Mouse (Mus musculus): ENCODE results near the gene Ambra1. TPM values are rescaled to one million over a fixed set of nuclear protein-coding genes. Genes with fewer than 3 reads are reported as not detected.
A peak's percentile ranks its signal among the peaks of the same experiment; 100 is the strongest.

Ambra1 gene
- total RNA-seq, 1 experiment: 27.0 TPM

DNA sequence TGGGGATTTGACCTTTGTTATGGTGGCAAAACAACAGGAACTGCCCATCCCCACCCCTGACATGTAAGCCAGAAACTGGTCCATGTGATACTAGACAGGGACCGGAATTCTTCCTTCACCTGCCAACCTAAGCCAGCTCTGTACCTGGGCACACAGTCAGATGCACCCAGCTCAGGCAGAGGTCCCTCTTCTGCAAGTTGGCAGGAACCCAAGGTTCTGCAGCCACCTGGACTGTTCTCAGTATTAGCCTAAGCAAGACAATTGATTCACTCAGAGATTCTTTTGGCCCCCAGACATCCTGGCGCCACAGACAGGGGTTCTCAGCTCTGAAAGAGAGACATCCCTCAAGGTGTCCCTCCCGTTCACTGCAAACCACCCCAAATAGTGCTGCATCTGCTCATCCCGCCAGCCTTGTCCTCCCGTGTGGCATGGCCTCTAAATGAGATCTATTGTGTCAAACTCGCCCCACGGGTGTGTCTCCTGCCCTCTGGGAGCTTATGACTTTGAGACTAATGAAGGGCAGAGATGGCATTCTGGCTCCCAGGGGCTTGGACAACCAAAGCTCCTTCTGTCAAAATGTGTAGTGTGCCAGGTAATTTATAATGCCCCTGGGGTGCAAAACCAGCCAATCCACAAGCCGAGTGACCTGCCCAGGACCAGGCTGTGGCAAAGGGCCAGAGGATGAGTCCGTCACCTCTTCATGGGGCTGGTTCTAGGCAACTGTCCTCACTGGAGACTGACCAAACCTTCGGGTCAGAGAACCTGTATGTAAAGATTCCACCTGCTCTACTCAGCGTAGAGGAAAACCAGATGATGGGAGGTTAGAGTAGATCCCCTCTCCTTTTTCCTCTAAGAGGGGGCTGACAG, 229.8 kb downstream of the Ambra1 start:
- in situ Hi-C loops (cut with MboI; ENCODE audit: low sequenced_read_pairs in 2 of 2, unreplicated experiment in 2 of 2): loop anchor here in 1 of 2 experiments (10.0 kb wide), 1 partner anchor 475 kb away; the partner anchor contains the start of gene Cry2
- Histone ChIP-seq H3K9ac (ENCODE audit: insufficient read depth, low read depth, low read length, poor library complexity, severe bottlenecking) (no peak overlapping the region), H3K4me1 (ENCODE audit: control insufficient read depth in 2 of 2, insufficient read depth in 2 of 2, low read length in 2 of 2, poor library complexity in 1 of 2) (peaks cover 8 to 42% of the 10 kb centered on the region in 2 experiments; a peak in 3 of 4 replicates), H3K27ac (ENCODE audit: insufficient read depth, low read depth, low read length, poor library complexity, severe bottlenecking) (no peak overlapping the region), H3K9me3 (ENCODE audit: control insufficient read depth, insufficient read depth, low read depth, low read length) (no peaks in the 10 kb centered on the region), H3K4me3 (ENCODE audit: insufficient read depth in 1 of 2, low read depth in 1 of 2, low read length in 2 of 2, poor library complexity in 1 of 2, severe bottlenecking in 1 of 2) (no peak overlapping the region), H3K36me3 (ENCODE audit: control insufficient read depth, insufficient read depth, low read length, poor library complexity, severe bottlenecking) (peaks cover 5% of the 10 kb centered on the region; the same call in 1 of the 2 replicates)
- no peak for DNase-seq (ENCODE audit: low read depth, low spot score)
- TF ChIP-seq ZC3H11A (IDR thresholded peaks at IDR 0.05; ENCODE audit: borderline replicate concordance, low read depth, low read length) (no peak), ZNF384 (IDR thresholded peaks at IDR 0.05; ENCODE audit: low read depth, low read length) (no peak), MAFK (IDR thresholded peaks at IDR 0.05; ENCODE audit: insufficient read depth, low read depth, low read length) (no peak), CHD2 (IDR thresholded peaks at IDR 0.05; ENCODE audit: low read depth, low read length) (no peak), HCFC1 (IDR thresholded peaks at IDR 0.05; ENCODE audit: borderline replicate concordance, insufficient read depth, low read length) (no peak)

DNA sequence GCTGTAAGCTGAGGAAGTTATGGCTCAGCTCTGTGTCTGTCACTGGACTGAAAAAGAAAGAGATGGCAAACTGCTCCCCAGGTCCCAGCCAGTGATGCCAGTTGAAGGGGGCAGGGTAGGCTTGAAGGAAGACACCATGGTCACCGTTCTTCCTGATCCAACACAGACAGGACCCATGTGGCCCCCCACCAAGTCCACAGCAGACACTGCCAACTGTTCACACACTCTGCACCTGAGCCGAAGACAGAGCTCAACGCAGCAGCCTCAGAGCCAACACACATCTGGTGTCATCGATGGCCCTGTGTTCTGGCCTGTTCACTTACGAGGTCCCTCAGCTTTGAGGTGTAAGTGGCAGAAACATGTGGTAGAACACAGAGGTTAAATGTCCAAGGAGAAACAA, 230.5 kb downstream of the Ambra1 start:
- peaks cover 6 to 45% of the 10 kb centered on the region in 2 experiments; a peak in 3 of 4 replicates for H3K4me1 ChIP-seq (ENCODE audit: control insufficient read depth in 2 of 2, insufficient read depth in 2 of 2, low read length in 2 of 2, poor library complexity in 1 of 2)
- in situ Hi-C loops (cut with MboI; ENCODE audit: low sequenced_read_pairs in 2 of 2, unreplicated experiment in 2 of 2): loop anchor here in 1 of 2 experiments (10.0 kb wide), 1 partner anchor 474 kb away; the partner anchor contains the start of gene Cry2
- DNase-seq (ENCODE audit: low read depth, low spot score): no peak
- TF ChIP-seq MAFK (IDR thresholded peaks at IDR 0.05; ENCODE audit: insufficient read depth, low read depth, low read length): no peak
- TF ChIP-seq ZNF384 (IDR thresholded peaks at IDR 0.05; ENCODE audit: low read depth, low read length): no peak
- TF ChIP-seq CHD2 (IDR thresholded peaks at IDR 0.05; ENCODE audit: low read depth, low read length): no peak
- no peak for TF ChIP-seq HCFC1 (IDR thresholded peaks at IDR 0.05; ENCODE audit: borderline replicate concordance, insufficient read depth, low read length)
- no peak for TF ChIP-seq ZC3H11A (IDR thresholded peaks at IDR 0.05; ENCODE audit: borderline replicate concordance, low read depth, low read length)
- H3K9ac ChIP-seq (ENCODE audit: insufficient read depth, low read depth, low read length, poor library complexity, severe bottlenecking): no peak overlapping the region
- no peak overlapping the region for H3K4me3 ChIP-seq (ENCODE audit: insufficient read depth in 1 of 2, low read depth in 1 of 2, low read length in 2 of 2, poor library complexity in 1 of 2, severe bottlenecking in 1 of 2)
- no peaks in the 10 kb centered on the region for H3K9me3 ChIP-seq (ENCODE audit: control insufficient read depth, insufficient read depth, low read depth, low read length)
- H3K27ac ChIP-seq (ENCODE audit: insufficient read depth, low read depth, low read length, poor library complexity, severe bottlenecking): no peak overlapping the region
- peaks cover 5% of the 10 kb centered on the region; the same call in 1 of the 2 replicates for H3K36me3 ChIP-seq (ENCODE audit: control insufficient read depth, insufficient read depth, low read length, poor library complexity, severe bottlenecking)

DNA sequence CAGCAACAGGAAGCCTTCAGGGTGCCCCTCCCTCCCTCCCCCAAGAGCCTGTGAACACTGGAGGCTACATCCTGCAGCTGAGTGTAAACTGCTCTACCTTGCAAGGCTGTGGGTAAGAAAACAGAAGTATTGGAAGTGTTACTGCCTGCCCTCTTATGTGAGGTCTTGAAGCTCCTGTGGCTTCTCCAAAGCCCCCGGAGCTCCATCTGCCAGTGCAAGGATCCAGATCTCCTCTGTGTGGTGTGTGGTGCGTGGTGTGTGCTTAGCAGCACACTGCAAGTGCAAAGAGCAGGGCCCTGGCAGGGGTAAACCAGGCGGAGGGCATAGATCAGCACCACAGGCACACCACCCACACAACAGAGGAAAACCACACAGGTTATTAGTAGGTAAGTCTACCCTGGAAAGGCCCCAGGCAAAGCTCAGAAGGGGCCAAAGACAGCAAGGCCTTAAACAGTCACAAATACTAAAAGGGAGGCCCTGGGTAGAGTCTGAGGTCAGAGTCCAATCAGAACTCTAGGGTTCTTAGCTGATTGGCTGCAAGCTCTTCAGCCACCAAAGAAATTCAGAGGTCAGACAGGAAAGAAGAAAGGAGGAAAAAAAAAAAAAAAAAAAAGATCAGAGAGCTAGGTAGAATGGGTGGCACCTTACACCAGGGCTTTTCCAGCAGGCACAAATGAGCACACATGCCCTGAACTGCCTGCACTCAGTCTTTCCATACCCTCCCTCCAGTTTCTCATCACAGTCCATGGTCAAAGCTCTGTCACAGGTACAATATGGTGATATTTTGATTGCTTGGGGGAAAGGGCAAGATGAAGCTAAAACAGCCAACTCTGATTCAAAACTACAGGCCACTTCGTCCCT, 232.2 kb downstream of the Ambra1 start:
- Histone ChIP-seq H3K9me3 (ENCODE audit: control insufficient read depth, insufficient read depth, low read depth, low read length) (no peaks in the 10 kb centered on the region), H3K36me3 (ENCODE audit: control insufficient read depth, insufficient read depth, low read length, poor library complexity, severe bottlenecking) (peaks cover 5% of the 10 kb centered on the region; the same call in 1 of the 2 replicates), H3K9ac (ENCODE audit: insufficient read depth, low read depth, low read length, poor library complexity, severe bottlenecking) (peak overlapping the region; percentile 78; the same call in 1 of the 2 replicates), H3K4me3 (ENCODE audit: insufficient read depth in 1 of 2, low read depth in 1 of 2, low read length in 2 of 2, poor library complexity in 1 of 2, severe bottlenecking in 1 of 2) (peak overlapping the region; percentile 86; a peak in 3 of 4 replicates), H3K27ac (ENCODE audit: insufficient read depth, low read depth, low read length, poor library complexity, severe bottlenecking) (no peak overlapping the region), H3K4me1 (ENCODE audit: control insufficient read depth in 2 of 2, insufficient read depth in 2 of 2, low read length in 2 of 2, poor library complexity in 1 of 2) (peaks cover 6 to 46% of the 10 kb centered on the region in 2 experiments; a peak in 3 of 4 replicates)
- TF ChIP-seq ZNF384 (IDR thresholded peaks at IDR 0.05; ENCODE audit: low read depth, low read length) (no peak), ZC3H11A (IDR thresholded peaks at IDR 0.05; ENCODE audit: borderline replicate concordance, low read depth, low read length) (no peak), MAFK (IDR thresholded peaks at IDR 0.05; ENCODE audit: insufficient read depth, low read depth, low read length) (no peak), HCFC1 (IDR thresholded peaks at IDR 0.05; ENCODE audit: borderline replicate concordance, insufficient read depth, low read length) (no peak), CHD2 (IDR thresholded peaks at IDR 0.05; ENCODE audit: low read depth, low read length) (no peak)
- DNase-seq (ENCODE audit: low read depth, low spot score): no peak
- in situ Hi-C loops (cut with MboI; ENCODE audit: low sequenced_read_pairs in 2 of 2, unreplicated experiment in 2 of 2): loop anchor here in 1 of 2 experiments (10.0 kb wide), 1 partner anchor 473 kb away; the partner anchor contains the start of gene Cry2

DNA sequence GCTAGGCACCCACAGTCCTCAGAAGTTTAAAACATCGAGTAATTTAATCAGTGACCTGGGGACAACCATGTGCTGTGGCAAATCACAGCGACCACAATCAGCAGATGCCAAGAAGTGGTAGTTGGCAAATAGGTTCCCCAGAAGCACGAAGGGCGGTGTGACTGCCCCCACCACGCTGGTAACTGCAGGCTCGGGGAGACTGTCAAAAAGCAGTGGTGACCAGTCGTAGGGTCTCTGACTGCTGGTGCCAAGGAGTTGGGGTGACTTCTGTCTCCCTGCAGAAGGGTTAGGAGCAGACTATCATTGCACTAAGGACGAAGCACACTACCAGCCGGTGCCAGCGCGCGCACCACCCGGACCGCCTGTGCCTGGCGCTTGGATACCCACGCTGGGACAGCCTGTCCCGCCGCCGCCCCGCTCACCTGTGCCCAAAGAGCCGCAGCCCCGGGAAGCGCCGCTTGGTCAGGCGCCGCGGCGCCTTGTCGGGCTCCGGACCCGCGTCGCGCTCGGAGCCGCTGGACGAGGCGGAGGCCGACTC, 233.0 kb downstream of the Ambra1 start:
- DNase-seq (ENCODE audit: low read depth, low spot score): no peak
- Histone ChIP-seq H3K9ac (ENCODE audit: insufficient read depth, low read depth, low read length, poor library complexity, severe bottlenecking) (peak overlapping the region; percentile 78), H3K36me3 (ENCODE audit: control insufficient read depth, insufficient read depth, low read length, poor library complexity, severe bottlenecking) (peaks cover 5% of the 10 kb centered on the region; the same call in 1 of the 2 replicates), H3K4me1 (ENCODE audit: control insufficient read depth in 2 of 2, insufficient read depth in 2 of 2, low read length in 2 of 2, poor library complexity in 1 of 2) (peaks cover 6 to 46% of the 10 kb centered on the region in 2 experiments; a peak in 3 of 4 replicates), H3K4me3 (ENCODE audit: insufficient read depth in 1 of 2, low read depth in 1 of 2, low read length in 2 of 2, poor library complexity in 1 of 2, severe bottlenecking in 1 of 2) (peak overlapping the region; percentile 86), H3K27ac (ENCODE audit: insufficient read depth, low read depth, low read length, poor library complexity, severe bottlenecking) (no peak overlapping the region), H3K9me3 (ENCODE audit: control insufficient read depth, insufficient read depth, low read depth, low read length) (no peaks in the 10 kb centered on the region)
- in situ Hi-C loops (cut with MboI; ENCODE audit: low sequenced_read_pairs in 2 of 2, unreplicated experiment in 2 of 2): loop anchor here in 1 of 2 experiments (10.0 kb wide), 1 partner anchor 472 kb away; the partner anchor contains the start of gene Cry2
- TF ChIP-seq CHD2 (IDR thresholded peaks at IDR 0.05; ENCODE audit: low read depth, low read length): no peak
- TF ChIP-seq MAFK (IDR thresholded peaks at IDR 0.05; ENCODE audit: insufficient read depth, low read depth, low read length): no peak
- TF ChIP-seq HCFC1 (IDR thresholded peaks at IDR 0.05; ENCODE audit: borderline replicate concordance, insufficient read depth, low read length): no peak
- TF ChIP-seq ZNF384 (IDR thresholded peaks at IDR 0.05; ENCODE audit: low read depth, low read length): no peak
- TF ChIP-seq ZC3H11A (IDR thresholded peaks at IDR 0.05; ENCODE audit: borderline replicate concordance, low read depth, low read length): no peak

Measured in ES-E14 (cell line).